Mouse (Mus musculus) adrenal gland, adult 18-20 months (tissue): ENCODE measurements around the gene Slc10a3. TPM values are rescaled to one million over a fixed set of nuclear protein-coding genes. Genes with fewer than 3 reads are reported as not detected.
"Not testable (repeated sequence)": the region's sequence is repeated elsewhere in the genome, so short reads cannot be mapped to it uniquely, and the experiment has no call there.

Experiments
- DNase-seq, 2 experiments: peaks; one replicate each; pipeline ENCODE4 v3.0.0; 2021 to 2022; ENCODE audit warnings: low spot score in 2 of 2
- long read RNA-seq, 2 experiments: library from polyadenylated mRNA; stranded (forward); transcript quantifications; one replicate each; pipeline ENCODE4 v2.0.0; 2021
- total RNA-seq, 2 experiments: library from RNA; stranded (reverse); gene quantifications; 1 replicate in 1 of 2; 2 replicates in 1 of 2; pipeline ENCODE4 v1.2.3; 2021

Gene Slc10a3
- total RNA-seq, result 10 to 100 TPM; 19.0 to 20.5 TPM
- long read RNA-seq, experiment 1, transcript Slc10a3-201 (3 exons, 2,023 nt), result major isoform, 13 of 18 reads
- long read RNA-seq, experiment 1, partial matches to known transcripts, result 0 of 18 reads
- long read RNA-seq, experiment 1, other reads (novel, unspliced or antisense), result 1 of 18 reads
- long read RNA-seq, experiment 2, transcript Slc10a3-202 (2 exons, 1,910 nt), result minor isoform, 6 of 33 reads
- long read RNA-seq, experiment 2, transcript Slc10a3-201 (3 exons, 2,023 nt), result major isoform, 21 of 33 reads
- long read RNA-seq, experiment 2, partial matches to known transcripts, result 0 of 33 reads
- long read RNA-seq, experiment 2, other reads (novel, unspliced or antisense), result 6 of 33 reads

DNA sequence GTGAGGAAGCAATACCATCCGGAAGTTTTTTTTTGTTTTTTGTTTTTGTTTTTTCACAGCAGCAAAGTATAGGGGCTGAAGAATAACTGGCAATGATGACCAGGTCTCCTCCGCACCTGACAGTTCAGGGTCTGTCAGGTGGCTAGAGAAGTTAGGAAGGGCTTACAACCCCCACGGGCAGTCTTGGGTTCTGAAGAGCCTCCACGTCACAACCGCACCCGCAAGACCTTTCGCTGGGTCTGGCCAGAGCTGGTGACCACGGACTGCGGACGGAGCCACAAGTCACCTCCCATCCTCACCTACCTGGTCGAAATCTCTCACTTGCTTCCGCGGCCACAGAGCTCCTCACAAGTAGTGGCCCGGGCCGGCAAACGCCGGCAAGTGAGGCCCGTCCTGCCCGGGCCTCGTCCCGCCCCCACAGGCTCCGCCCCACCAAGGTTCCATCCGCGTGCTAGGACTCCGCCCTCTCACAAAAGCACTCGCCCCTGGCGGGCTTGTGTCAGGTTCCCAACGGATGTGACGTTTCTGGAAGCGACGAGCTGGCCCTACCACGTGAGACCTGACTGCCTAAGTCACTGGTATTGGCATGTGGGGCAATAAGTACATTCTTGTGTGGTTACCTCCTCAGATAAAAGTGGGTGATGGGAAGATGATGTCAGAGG, at the start of gene Slc10a3, which contains the start of gene Ubl4a:
Gene Slc10a3 (minus strand): TSS at position 462 of the 662 bp plus-strand sequence.
Gene Ubl4a (minus strand): TSS at position 331 of the 662 bp plus-strand sequence.
- DNase-seq, result peak; percentile 72 to 73

DNA sequence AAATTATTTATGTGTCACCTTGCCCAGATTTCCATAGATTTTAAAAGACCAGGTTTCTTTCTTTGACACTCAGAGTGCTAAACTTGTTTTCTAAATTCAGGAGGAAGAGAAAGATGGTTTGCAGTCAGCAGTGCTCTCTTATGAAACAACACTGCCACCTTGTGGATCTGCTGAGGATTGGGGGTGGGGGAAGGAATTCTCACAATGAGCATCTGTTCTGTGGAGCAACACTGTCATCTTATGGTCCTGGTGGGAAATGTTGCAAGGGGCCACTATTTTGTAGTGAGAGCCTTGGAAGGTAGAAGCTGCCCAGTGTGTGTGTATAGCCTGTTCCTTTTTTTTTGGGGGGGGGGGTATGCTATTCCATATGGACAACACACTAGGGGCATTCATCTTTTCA, 40.2 kb upstream of the Slc10a3 start:
- peak in 1 of 2 experiments; percentile 39 for DNase-seq

DNA sequence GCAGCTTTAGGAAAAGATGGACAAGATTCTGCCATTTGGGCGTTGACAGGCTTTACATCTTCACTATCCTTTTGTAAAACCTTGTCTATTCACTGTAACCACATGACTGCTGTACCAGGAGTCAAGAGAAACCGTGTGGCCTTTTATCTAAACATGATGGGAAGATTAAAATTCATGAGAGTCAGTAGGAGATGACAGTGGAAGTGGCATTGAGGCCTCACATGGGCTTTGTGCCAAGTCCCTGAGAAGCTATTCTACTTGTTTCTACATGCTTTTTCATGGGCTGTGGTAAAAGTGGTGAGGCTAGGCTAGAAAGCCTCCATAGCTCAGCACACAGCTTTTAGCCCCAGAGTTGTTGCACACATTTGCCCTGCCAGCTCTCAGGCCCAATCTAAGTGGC, 35.2 kb upstream of the Slc10a3 start:
- DNase-seq, result no peak

- no peak for DNase-seq
Measured at GRCm38 (mm10) chrX:74400136-74400535, 27.0 kb upstream of the Slc10a3 start.

DNA sequence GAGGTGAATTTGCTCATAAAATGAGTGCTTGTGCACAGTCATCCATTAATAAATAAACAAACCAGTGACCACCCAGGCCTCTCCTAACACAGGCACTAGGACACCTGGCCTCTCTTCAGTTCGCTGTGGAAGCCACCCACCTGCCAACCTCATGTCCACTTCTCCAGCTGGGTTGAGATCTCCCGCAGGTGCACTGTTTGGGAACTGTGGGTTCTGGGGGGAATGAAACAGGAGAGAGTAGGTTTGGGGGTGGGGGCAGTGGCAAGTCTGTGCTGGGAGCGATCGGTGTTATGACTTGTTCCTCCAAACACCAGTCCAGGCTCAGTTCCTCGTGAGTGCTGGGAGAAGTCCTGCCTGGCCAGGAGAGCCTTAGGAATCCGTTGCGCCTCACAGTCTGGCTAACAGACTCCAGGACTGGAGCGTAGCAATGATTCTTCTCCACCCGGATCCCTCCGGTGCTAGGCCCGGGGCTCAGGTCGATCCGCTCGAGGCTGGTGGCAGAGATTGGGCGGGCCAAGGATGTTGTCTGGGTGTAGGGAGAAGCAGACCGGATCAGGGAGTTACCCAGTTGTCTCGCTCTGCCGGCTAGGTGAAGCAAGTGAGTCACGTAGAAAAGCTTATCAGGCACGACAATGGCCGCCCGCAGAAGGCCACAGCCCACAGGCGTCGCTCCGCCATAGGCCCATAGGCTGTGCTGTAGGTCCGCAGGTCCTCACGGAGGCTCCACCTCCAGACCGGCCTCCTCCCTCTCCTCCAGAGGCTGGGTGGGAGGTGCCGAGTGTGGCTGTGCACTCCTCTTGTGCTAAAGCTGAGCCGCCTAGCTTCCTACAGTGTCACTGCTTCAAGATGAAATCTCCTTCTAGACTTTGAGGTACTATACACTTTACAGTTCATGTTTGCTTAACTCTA, 19.6 kb upstream of the Slc10a3 start, which contains the start of the genes Fam3a and Ikbkg:
Gene Fam3a (minus strand): TSS at position 738 of the 909 bp plus-strand sequence.
Gene Ikbkg (plus strand): TSS at position 756 of the 909 bp plus-strand sequence.
- peak; percentile 60 to 65 for DNase-seq

DNA sequence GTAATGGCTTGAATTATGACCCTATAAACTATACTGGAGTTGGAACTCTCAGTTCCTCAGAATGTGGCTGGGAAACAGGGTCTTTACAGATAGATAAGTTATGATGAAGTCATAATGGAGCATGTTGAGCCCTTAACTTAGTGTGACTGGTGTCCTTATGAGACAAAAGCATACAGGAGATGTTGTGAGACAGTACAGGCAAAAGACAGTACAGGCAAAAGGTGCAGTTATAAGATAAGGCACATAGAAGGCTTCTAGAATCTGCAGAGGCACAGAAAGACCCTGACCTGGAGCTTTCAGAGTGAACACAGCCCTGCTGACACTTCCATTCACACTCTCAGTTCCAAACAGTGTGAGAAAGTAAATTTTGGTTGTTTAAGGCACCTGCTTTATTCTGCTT, 15.0 kb upstream of the Slc10a3 start:
- no peak for DNase-seq

DNA sequence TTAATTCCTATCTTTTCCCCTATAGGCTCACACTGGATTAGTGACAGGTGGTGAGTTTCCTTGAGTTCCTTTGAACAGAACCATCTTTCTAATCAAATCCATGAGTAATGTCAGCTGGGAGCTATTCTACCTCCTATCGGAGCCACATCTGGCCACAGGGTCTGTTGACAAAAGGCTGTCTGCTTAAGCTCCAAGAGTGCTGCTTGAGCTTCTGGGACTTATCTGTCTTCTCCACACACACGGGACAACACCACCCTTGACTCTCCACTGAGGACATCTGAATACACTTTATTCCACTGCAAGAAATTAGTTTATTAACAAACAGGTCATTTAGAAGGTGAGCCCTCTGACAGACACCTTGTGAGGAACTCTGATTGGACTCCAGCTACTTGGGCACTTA, 11.3 kb upstream of the Slc10a3 start:
- no peak for DNase-seq

DNA sequence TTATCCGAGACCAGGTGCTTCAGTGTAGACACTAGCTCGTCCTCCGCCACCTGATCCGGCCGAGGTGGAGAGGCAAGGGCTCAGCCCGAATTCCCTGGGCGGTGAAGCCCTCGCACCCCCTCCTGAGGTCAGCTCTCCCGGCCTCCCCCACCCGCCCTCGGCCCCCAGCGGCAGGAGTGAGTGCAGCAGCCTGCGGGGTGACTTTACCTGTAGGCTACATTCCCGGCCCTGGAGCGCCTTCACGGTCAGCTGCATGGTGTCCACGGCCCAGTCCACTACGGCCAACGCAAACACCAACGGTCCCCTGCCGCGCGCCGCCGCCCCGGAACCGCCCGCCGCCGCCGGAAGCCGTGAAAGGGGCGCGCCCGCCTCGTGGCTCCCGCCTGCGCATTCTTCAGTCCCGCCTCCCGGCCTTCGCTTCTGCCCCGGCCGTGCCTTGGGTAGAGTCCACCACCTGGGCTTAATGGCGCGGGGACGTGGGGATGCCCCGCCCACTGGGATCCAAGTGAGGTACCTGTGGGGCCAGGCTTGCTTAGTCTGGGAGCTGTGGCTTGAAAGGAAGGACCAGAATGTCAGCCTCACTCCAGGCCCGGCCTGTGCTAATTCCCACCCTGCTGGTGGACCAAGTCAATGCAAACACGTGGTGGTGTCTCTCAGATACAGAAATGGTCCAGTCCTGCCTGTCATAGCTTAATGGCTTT, 4.8 kb downstream of the Slc10a3 start:
- peak; percentile 70 to 73 for DNase-seq

DNA sequence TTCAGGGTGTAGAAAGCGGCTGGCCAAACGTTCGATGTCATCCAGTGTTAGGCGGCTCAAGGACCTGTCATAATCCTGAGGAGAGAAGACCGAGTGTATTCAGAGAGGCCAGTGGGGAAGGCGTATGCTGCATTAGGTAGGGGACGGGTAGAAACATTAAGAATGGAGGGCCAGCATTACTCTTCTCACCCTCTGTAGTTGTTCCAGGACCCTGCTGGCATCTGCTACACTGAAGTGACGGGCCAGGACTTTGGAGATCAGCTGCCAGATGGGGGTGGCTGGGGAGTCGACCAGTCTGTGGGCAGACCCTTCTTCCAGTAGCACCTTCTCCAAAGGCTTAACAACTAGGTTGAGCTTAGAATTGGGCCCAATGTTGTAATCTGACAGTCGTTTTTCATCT, 5.6 kb downstream of the Slc10a3 start:
- DNase-seq, result no peak

- DNase-seq, result no peak
Measured at GRCm38 (mm10) chrX:74359171-74359570, 14.0 kb downstream of the Slc10a3 start.

GRCm38 (mm10) chrX:74357069-74357468, 16.1 kb downstream of the Slc10a3 start:
- not testable (repeated sequence) for DNase-seq

DNA sequence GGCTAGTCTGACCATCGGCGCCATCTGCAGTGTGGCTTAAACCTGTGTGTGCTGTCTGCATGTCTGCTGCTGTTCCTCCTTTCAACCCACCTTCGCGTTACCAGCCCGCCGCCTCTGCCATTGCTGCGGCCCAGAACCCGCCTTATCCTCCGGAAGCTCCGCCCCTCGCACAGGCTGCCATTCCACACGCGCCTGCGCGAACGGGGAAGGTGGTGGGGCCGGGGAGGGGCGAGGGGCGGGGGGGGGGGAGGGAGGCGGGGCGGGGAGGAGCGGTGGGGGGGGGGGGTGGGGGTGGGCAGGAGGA, 19.7 kb downstream of the Slc10a3 start, which contains the start of gene Lage3:
Gene Lage3 (minus strand): TSS at position 152 of the 304 bp plus-strand sequence.
- DNase-seq, result peak; percentile 69 to 72

DNA sequence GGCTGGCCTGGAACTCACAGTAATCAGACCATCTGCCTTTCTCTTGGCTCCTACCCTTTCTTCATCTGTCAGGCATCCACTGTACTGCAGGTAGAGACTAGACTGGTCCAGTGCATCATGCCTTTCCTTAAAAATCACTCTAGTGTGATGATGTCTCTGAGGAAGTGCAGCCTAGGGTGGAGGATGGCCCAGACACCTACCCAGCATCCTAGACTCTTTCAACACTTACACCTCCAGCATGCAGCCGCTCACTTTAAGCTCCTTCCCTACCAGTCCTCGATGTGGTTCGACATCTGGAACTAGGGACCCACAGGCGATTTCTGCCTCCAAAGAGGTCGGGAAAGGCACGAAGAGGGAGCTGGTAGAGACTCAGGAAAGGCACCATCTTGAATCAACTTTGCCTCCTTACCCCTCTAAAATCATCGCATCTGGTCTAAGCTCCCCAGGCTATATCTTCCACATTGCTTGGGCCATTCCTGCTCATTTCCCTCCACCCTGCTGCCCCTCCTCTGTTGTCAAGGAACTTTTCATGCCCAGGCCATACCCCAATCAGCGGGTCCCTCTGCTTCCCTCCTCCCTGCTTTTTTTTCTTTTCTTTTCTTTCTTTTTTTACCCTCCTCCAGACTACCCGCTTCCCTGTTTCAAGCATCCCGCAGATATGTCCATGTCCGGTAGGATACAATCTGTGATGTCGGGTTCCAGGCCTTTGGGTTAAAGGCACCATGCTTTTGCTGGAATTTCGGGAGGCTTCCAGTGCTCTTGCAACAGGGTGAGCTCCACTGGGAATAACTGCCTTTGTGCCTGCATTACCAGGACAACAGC, 20.3 kb downstream of the Slc10a3 start:
- DNase-seq, result no peak

DNA sequence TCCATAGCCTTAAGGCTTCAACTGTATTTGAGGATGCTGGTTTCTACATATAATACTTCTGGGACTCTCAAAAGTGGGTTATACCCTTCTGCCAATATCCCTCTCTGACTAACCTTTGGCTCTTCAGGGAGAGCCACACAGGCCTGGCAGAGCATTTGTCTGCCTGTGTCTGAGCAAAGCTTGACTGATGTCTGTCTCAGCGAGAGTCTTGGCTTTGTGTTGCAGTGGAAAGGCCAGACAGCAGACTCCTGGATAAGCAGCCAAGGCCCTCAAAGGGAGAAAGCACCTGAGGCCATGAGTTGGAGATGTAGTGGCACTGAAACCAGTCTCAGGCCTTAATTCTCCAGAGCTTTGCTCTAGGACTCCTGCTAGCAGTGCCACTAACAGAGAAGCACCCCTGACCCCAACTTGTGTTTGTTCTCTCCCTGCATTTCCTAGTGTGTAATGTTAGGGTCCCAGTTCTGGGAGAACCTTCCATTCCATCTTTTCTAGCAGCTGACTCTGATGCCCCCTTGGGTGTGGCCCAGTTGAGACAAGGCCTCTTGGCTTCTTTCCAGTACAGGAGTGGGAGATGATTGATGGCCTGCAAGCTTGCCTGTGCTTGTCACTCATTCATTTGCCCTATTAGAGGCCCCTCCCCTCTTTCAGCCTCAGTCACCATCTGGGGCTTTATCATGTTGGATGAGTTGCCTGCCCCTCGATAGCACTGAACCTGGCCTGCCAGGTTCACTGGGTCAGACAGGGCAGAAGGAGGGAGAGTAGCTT, 42.8 kb downstream of the Slc10a3 start:
- DNase-seq, result no peak

GRCm38 (mm10) chrX:74329215-74329671, 43.9 kb downstream of the Slc10a3 start:
- DNase-seq, result no peak

GRCm38 (mm10) chrX:74328725-74329161, 44.4 kb downstream of the Slc10a3 start, which contains the start of gene Plxna3:
Gene Plxna3, plus strand, starts transcription at chrX:74329066.
- DNase-seq, result peak; percentile 67 to 70
